Mouse (Mus musculus): ENCODE measurements around the gene Ccdc183.
A peak's percentile ranks its signal among the peaks of the same experiment; 100 is the strongest.

The Ccdc183 gene

GRCm38 (mm10) chr2:25602526-25602925 lies 15.0 kb downstream of the Ccdc183 start:
- no peak for DNase-seq

GRCm38 (mm10) chr2:25600037-25600436 lies 17.4 kb downstream of the Ccdc183 start:
- DNase-seq, result no peak

GRCm38 (mm10) chr2:25598749-25599148 lies 18.7 kb downstream of the Ccdc183 start:
- DNase-seq, result no peak

GRCm38 (mm10) chr2:25596765-25597510 lies 20.5 kb downstream of the Ccdc183 start:
- no peak for DNase-seq

- peak; percentile 43 for DNase-seq
These were observed 25.6 kb downstream of the Ccdc183 start for GRCm38 (mm10) chr2:25591863-25592262.

- no peak for DNase-seq
These were observed 29.1 kb downstream of the Ccdc183 start for GRCm38 (mm10) chr2:25588227-25588907.

GRCm38 (mm10) chr2:25587290-25587689 lies 30.2 kb downstream of the Ccdc183 start:
- DNase-seq, result no peak

GRCm38 (mm10) chr2:25585601-25586000 lies 31.9 kb downstream of the Ccdc183 start:
- no peak for DNase-seq

GRCm38 (mm10) chr2:25584856-25585255 lies 32.6 kb downstream of the Ccdc183 start:
- DNase-seq, result no peak

- no peak for DNase-seq
These were observed 33.3 kb downstream of the Ccdc183 start for GRCm38 (mm10) chr2:25584152-25584551.

GRCm38 (mm10) chr2:25583571-25583970 lies 33.9 kb downstream of the Ccdc183 start:
- no peak for DNase-seq

- DNase-seq, result no peak
These were observed 34.4 kb downstream of the Ccdc183 start for GRCm38 (mm10) chr2:25583120-25583481.

GRCm38 (mm10) chr2:25582466-25583119 lies 34.9 kb downstream of the Ccdc183 start:
- DNase-seq, result no peak

- DNase-seq, result no peak
These were observed 35.6 kb downstream of the Ccdc183 start for GRCm38 (mm10) chr2:25581901-25582301.

- DNase-seq, result peak; percentile 62
These were observed 36.1 kb downstream of the Ccdc183 start, which contains the start of gene Ajm1 for GRCm38 (mm10) chr2:25581294-25581864. Gene Ajm1 (minus strand): TSS chr2:25581757.

GRCm38 (mm10) chr2:25580621-25581101 lies 36.8 kb downstream of the Ccdc183 start:
- DNase-seq, result no peak

- DNase-seq, result peak; percentile 65
These were observed 37.6 kb downstream of the Ccdc183 start for GRCm38 (mm10) chr2:25579737-25580460.

GRCm38 (mm10) chr2:25578796-25579736 lies 38.4 kb downstream of the Ccdc183 start:
- no peak for DNase-seq

GRCm38 (mm10) chr2:25577951-25578795 lies 39.3 kb downstream of the Ccdc183 start:
- DNase-seq, result peak; percentile 27
